Mouse (Mus musculus): ENCODE measurements at regions not wholly inside any gene's neighbourhood (a gene's known extent, or its start where the extent isn't known, plus 50 kb on each side); places are given as distances from the start of the nearest gene placed in this dataset.

DNA sequence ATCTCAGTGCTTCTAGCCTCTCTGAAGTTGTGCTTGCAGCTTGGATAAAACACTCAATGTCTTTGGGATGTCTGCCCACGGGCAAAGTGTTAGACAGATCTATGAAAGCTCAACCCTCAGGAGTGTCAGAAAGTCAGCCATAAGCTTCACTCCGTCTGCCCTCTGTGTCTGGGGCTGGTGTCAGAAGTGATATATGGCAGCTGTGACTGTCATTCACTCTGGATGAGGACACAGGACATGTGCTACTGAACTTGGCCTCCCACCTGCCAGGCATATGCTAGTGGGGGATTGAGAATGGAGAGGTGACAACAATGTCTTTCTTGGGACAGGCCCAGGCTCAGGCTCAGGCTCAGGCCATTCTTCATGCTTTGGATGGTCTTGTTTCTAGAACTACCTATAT is 366.7 kb downstream of the Eipr1 start:
- DNase-seq (ENCODE audit: low spot score in 2 of 2) = no peak

- no peak for DNase-seq (ENCODE audit: low spot score in 2 of 2)
Observed at GRCm38 (mm10) chr12:29121159-29121558, 369.6 kb downstream of the Eipr1 start.

DNA sequence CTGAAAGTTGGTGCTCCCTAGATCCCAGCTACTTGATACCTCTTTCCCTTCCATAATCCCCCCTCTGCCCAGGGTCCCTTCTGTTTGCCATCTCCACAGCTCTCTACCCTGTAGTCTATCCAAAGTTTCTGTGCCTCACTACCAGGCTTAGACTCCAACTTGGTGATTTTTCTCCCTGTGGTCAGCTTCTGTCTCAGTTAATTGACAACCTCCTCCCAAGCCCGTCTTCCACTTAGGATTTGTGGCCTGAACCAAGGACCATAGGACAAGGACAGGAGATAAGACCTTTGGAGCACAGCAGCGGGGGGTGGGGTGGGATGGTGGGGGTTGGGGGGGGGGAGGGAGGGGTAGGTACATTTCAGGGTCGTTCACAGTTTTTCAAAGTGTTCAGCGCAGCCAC is 371.3 kb downstream of the Eipr1 start:
- DNase-seq (ENCODE audit: low spot score in 2 of 2) = no peak

- DNase-seq (ENCODE audit: low spot score in 2 of 2) = no peak
Observed at GRCm38 (mm10) chr12:29124079-29124668, 372.6 kb downstream of the Eipr1 start.

- DNase-seq (ENCODE audit: low spot score in 2 of 2) = no peak
Observed at GRCm38 (mm10) chr12:29128844-29129243, 377.2 kb downstream of the Eipr1 start.

GRCm38 (mm10) chr12:29129331-29129730 is 377.7 kb downstream of the Eipr1 start:
- DNase-seq (ENCODE audit: low spot score in 2 of 2) = no peak

DNA sequence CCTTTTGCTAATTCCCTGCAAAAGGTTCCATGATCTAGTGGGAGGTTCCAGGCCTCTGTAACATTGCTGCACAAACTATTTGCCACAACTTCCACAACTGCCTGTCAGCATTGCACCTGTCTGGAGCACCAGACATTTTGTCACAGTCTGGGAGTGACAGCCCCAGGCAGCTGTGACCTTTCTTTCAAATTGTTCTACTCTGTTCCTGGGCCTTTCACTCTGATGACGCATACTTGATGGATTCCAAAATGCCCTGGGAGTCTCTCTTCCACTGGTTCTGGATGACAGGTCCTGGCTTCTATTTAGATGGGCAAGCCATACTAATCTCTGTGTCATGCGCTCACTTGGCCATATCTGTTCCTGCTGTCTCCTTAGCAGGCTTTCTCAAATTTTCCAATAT is 382.7 kb downstream of the Eipr1 start:
- no peak for DNase-seq (ENCODE audit: low spot score in 2 of 2)

DNA sequence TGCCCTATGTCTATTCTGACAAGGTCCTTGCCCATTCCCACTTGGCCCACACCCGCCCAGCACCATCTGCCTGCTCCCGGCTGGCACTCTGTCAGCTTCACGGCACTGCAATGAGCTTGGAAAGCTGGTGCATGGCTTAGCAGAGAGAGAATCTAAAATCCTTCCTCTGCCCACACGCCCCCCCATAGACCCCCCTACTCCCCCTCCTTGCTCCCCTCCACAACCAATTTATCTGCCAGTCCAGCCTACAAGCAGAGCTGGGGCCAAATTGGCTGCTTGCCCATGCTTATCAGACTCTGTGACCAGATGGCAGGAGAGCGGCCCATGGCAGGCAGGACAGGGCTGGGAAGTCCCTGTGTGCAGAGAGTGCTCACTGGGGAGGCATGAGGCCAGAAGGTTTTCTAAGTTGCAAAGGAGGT is 385.3 kb downstream of the Eipr1 start:
- DNase-seq (ENCODE audit: low spot score in 2 of 2) = no peak

GRCm38 (mm10) chr12:29137455-29137854 is 385.9 kb downstream of the Eipr1 start:
- DNase-seq (ENCODE audit: low spot score in 2 of 2) = no peak

- no peak for DNase-seq (ENCODE audit: low spot score in 2 of 2)
Observed at GRCm38 (mm10) chr12:29140576-29140975, 387.6 kb upstream of the Myt1l start.

DNA sequence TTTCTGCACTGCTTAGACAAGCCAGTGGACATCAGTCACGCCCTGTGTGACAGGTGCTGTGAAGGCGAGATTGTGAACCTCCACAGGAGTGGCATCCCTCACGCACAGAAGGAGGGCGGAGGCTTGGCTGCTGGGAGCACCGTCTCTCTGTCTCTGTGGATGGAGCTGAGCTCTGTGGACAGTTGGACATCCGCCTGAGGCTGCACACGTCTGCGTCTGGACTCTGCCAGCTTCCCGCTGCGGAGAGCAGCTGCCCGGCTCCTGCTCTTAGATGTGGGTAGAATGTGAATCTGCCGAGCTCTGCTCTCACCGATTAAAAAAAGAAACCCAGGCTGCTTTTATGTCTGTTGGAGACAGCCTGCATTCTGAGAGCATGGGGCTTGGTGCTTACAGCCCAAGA is 387.1 kb upstream of the Myt1l start:
- no peak for DNase-seq (ENCODE audit: low spot score in 2 of 2)

- no peak for DNase-seq (ENCODE audit: low spot score in 2 of 2)
Observed at GRCm38 (mm10) chr12:29141855-29142254, 386.3 kb upstream of the Myt1l start.

GRCm38 (mm10) chr12:29143297-29143696 is 384.9 kb upstream of the Myt1l start:
- no peak for DNase-seq (ENCODE audit: low spot score in 2 of 2)

DNA sequence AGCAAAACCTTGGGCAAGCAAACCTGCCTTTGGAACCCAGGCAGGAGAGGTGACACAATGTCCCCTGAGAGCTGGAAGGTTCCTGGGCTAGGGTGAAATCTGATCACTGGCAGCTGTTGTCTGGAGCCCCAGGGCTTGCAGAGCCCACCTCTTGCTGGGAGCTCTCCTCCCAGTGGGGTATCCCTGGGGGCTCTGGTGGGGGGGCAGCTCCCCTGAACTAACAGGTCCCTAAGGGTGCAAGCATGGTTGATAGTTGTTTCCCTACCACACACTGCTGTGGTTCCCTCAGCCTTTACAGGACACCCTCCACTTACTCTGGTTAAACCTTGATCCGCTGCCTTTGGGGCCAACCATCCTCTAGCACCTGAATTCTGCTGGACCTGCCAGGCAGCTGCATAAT is 367.3 kb upstream of the Myt1l start:
- no peak for DNase-seq (ENCODE audit: low spot score in 2 of 2)

DNA sequence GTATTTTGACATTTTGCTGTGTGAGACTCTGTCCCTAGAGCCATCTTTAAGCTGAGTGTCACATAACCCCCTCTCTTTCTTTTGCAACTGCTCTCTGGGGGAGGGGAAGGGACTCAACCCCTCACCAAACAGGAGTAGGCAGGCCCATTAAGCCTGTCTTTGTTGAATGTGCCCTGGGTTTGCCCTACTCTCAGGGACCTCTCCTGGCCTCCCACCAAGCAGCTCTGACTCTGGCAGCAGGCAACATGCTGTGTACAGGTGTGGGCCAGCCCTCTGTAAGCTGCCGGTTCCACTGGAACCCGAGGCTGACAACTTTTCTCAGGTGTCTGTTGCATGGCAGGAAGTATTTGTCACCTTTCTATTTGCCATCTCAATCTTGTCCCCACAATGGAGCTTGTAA is 366.6 kb upstream of the Myt1l start:
- no peak for DNase-seq (ENCODE audit: low spot score in 2 of 2)

DNA sequence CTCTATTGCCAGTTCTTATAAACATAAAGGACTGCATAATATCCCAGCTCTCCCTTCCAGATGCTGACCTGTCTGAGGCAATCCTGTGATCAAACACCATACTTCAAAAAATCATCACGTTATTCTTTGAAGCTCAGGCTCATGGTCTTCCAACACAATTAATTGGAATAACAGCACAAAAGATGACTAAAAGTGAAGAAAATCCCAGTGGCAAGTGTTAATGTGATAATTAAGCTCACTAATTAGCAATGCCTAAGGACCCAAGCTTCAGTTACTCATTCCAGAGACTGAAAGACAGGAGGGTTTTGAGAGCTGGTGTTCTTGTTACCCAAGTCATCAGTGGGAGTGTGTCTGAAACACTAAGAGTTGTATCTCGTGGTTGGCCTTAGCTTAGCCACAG is 363.5 kb upstream of the Myt1l start:
- DNase-seq (ENCODE audit: low spot score in 2 of 2) = no peak

DNA sequence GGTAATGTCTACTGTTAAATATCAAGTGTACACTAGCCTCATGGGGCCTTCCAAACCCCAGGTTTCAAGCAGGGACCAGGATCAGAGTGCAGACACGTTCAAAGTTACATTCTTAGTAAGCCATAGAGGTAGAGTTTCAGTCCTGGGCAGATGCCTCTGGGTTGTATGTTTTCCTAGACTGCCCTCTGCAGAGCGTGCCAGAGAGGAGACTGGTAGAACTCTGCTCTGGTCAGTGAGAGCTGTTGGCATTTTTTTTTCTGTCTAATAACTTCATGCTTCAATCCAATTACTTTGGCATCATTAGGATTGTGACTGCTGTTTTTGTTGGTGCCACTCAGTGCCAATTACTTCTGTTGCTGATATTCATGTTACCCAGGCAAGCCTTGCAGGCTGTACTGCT is 361.9 kb upstream of the Myt1l start:
- DNase-seq (ENCODE audit: low spot score in 2 of 2) = no peak

DNA sequence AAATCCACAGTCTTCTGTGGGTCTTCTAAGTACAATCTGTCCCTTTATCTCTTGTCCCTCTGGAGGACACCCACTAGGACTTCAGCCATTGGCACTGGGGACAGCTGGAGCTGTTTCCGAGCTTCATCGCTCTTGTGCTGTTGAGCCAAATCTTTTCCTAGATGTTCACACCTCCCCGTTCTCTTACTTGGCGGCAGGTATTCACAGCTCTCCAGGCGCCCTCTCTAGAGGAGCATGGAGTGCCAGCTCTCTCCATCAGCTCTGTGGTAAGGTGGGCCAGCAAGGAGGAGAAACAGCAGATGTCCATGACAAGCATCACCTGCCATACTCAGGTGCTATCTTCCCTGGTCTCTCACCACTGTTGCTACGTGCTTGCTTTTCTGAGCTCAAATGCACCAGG is 360.3 kb upstream of the Myt1l start:
- no peak for DNase-seq (ENCODE audit: low spot score in 2 of 2)

- DNase-seq (ENCODE audit: low spot score in 2 of 2) = no peak
Observed at GRCm38 (mm10) chr12:29175698-29176440, 352.3 kb upstream of the Myt1l start.

- no peak for DNase-seq (ENCODE audit: low spot score in 2 of 2)
Observed at GRCm38 (mm10) chr12:29177145-29177544, 351.0 kb upstream of the Myt1l start.

- no peak for DNase-seq (ENCODE audit: low spot score in 2 of 2)
Observed at GRCm38 (mm10) chr12:29178168-29178895, 349.9 kb upstream of the Myt1l start.

- no peak for DNase-seq (ENCODE audit: low spot score in 2 of 2)
Observed at GRCm38 (mm10) chr12:29179405-29179804, 348.8 kb upstream of the Myt1l start.

GRCm38 (mm10) chr12:29180576-29180975 is 347.6 kb upstream of the Myt1l start:
- no peak for DNase-seq (ENCODE audit: low spot score in 2 of 2)

Data from natural killer cell, adult 2 months (primary cell).